Mouse (Mus musculus): ENCODE results near the gene Gm21983. TPM values are rescaled to one million over a fixed set of nuclear protein-coding genes. Genes with fewer than 3 reads are reported as not detected.

Gene Gm21983
- polyA plus RNA-seq, 1 experiment from 2014 or later: not detected

DNA sequence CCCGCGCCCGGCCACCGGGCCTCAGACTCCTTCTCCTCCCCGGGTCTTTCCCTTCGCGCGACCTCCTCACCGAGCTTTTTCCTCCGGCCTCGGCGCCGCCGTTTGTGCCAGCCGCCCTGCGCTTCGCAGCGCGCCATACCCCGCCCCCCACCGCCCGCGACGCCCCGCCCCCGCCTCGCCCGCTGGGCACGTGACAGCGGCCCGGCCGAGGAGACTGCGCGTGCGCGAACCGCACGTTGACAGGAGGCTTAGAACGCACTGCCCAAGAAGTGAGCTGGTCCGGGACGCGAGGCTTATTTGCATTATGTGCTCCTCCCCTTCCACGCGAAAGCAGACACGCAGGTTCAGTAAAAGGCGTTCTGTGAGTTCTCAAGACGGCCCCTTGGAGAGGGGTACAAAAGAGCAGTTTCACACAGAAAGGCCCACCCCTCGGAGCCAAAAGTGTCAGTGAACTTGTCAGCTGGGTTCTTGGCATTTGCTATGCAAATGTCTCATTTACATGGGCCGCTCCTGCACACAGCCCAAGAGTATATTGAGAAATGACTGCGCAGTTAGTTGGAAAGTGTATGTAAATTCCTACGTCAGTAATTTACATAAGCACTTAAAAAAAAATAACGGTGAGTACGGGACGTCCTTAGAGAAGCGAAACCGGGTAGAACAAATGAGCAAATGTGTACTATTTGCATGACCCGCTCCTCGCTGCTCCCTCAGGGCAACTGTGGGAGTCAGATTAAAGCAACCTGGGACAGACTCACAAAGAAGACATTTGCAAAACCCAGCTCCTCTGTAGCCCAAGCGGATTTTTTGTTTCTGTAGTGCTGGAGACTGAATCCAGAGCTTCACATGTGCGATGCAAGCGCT, 14.0 kb downstream of the Gm21983 start, which contains the start of gene Egln2:
Gene Egln2 (minus strand): TSS at position 189 of the 861 bp plus-strand sequence.
- 1% methylated on average over 61 of the region's 61 CpGs for WGBS (ENCODE audit: insufficient replicate concordance)
- H3K4me3 ChIP-seq (replicated peaks): peak within 1 kb of the TSS; percentile 83
- DNase-seq: peak; percentile 92
- peak within 1 kb of the TSS; percentile 83 for H3K4me2 ChIP-seq
- H3K9me3 ChIP-seq (replicated peaks): no peaks in the 10 kb centered on the region
- ATAC-seq (ENCODE audit: low read depth): peak; percentile 84
- peak within 1 kb of the TSS; percentile 86 for H3K9ac ChIP-seq
- H3K36me3 ChIP-seq: peaks cover 36% of the 10 kb centered on the region
- no peaks in the 10 kb centered on the region for H3K27me3 ChIP-seq
- peak within 1 kb of the TSS; percentile 87 for H3K27ac ChIP-seq
- peaks cover 58% of the 10 kb centered on the region for H3K4me1 ChIP-seq (replicated peaks)

DNA sequence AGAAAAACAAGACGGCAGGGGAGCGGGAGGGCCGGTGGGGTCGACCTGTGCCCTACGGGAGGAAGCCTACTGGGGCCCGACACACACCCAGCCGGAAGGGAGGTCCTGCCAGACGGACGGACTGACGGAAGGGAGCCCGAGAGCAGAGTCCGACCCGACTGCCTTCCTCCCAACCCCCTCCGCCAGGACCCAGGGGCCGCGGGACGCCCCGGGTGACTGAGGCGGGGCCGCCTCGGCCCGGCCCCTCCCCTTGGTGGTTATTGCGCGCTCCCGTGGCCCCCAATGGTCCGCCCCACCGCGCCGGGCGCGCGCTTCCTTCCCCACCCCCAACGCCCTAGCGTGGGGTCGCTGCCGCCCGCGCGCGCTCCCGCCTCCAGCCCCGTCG, 14.7 kb downstream of the Gm21983 start:
- no peaks in the 10 kb centered on the region for H3K9me3 ChIP-seq (replicated peaks)
- no peaks in the 10 kb centered on the region for H3K27me3 ChIP-seq
- DNase-seq: peak; percentile 76
- WGBS (ENCODE audit: insufficient replicate concordance): 1% methylated on average over 38 of the region's 43 CpGs
- H3K9ac ChIP-seq: peak overlapping the region; percentile 86
- H3K27ac ChIP-seq: peak overlapping the region; percentile 87
- H3K4me1 ChIP-seq (replicated peaks): peaks cover 65% of the 10 kb centered on the region
- H3K4me3 ChIP-seq (replicated peaks): peak overlapping the region; percentile 83
- ATAC-seq (ENCODE audit: low read depth): peak; percentile 72
- peaks cover 41% of the 10 kb centered on the region for H3K36me3 ChIP-seq
- H3K4me2 ChIP-seq: peak overlapping the region; percentile 83

DNA sequence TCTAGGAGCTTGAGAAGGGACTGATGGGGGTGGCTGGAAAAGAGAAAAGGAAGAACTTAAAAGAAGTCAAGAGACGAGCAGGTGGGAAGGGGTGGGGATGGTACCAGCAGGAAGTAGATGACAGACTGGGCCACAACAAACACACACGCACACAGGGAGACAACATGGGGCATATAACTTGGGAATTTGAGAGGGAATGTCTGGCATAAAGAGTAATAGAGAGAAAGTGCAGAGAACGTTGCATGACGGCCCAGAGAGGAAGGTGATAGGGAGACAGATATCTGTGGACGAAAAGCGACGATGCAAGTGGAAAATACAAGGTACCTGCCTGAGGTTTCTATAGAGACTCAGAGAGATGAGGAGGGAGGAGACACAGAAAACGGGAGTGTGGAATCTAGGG, 15.2 kb downstream of the Gm21983 start:
- Histone ChIP-seq H3K4me3 (replicated peaks) (peak overlapping the region; percentile 83), H3K27ac (peak overlapping the region; percentile 87), H3K4me1 (replicated peaks) (peaks cover 70% of the 10 kb centered on the region), H3K36me3 (peaks cover 39% of the 10 kb centered on the region), H3K4me2 (peak overlapping the region; percentile 83), H3K9me3 (replicated peaks) (no peaks in the 10 kb centered on the region), H3K27me3 (no peaks in the 10 kb centered on the region), H3K9ac (peak overlapping the region; percentile 86)
- 6% methylated on average over 8 of the region's 8 CpGs for WGBS (ENCODE audit: insufficient replicate concordance)
- ATAC-seq (ENCODE audit: low read depth) (no peak), DNase-seq (no peak)

DNA sequence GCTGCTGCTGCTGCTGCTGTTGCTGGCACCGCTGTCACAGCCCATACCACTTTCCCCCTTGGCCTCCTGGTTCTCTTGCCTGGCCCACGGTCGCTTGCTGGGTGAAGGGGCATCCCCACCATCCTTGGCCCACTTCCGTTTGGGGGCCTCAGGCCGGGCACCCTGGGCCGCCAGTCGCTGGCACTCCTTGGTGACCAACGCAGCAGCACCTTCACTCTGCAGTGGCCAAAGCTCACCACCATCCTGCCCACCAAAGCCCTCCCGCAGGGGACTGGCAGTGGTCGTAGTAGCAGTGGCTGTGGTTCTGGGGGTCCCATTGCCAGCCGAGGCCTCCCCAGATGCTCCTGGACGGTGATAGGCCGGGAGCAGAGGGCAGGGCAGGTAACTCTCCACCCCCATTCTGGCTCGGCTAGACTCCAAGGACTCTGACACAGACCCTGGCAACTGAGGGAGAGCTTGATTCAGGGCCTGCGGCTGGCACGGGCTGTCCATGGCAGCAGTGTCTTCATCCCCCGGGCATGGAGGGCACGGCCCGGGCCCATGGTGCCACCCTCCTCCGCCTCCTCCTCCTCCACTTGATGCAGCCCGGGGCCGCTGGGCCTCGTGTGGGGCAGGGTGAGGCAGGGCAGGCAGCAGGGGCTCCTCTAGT, 15.8 kb downstream of the Gm21983 start:
- H3K27ac ChIP-seq: peak overlapping the region; percentile 87
- no peak for ATAC-seq (ENCODE audit: low read depth)
- peaks cover 75% of the 10 kb centered on the region for H3K4me1 ChIP-seq (replicated peaks)
- peak overlapping the region; percentile 86 for H3K9ac ChIP-seq
- no peak for DNase-seq
- 80% methylated on average over 23 of the region's 23 CpGs for WGBS (ENCODE audit: insufficient replicate concordance)
- H3K9me3 ChIP-seq (replicated peaks): no peaks in the 10 kb centered on the region
- peak overlapping the region; percentile 83 for H3K4me3 ChIP-seq (replicated peaks)
- no peaks in the 10 kb centered on the region for H3K27me3 ChIP-seq
- peak overlapping the region; percentile 83 for H3K4me2 ChIP-seq
- H3K36me3 ChIP-seq: peaks cover 36% of the 10 kb centered on the region

DNA sequence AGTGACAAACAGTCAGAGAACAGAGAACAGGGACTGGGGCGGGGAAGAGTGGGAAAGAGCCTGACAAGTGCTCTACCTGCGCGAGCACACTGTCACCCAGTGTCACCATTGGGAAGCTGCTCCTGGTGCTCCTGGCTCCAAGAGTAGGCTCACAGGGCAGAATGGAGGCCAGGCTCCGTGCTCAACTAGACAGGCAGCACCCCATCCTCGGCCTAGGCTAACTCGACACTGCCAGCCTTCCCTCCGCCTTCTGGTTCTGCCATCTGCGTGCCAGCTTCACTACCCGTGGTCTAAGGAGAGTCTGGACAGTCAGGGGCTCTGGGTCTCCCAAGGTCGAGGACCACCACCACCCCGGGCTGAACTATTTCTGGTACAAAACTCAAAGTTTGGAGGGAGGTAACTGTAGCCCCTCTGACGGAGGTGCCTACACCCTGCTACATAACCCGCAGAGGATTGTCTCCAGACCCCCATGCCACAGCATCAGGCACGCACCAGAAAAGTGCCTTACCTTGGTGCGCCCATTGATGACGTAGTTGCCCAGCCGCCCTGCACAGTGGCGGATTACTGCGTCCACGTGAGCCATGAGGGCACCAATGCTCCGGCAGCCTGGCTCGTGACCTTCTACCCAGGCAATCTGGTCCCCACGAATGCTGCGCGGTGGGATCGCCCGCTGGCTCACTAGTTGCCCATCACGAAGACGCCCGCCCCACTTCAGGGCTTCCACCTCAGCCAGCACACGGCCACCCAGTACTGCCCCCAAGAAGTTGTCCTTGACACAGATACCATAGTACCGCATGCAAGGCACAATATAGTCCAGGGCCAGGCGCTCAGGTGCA, 16.6 kb downstream of the Gm21983 start:
- 84% methylated on average over 33 of the region's 33 CpGs for WGBS (ENCODE audit: insufficient replicate concordance)
- Histone ChIP-seq H3K27ac (no peak overlapping the region), H3K9me3 (replicated peaks) (no peaks in the 10 kb centered on the region), H3K4me1 (replicated peaks) (peaks cover 78% of the 10 kb centered on the region), H3K4me2 (peak overlapping the region; percentile 83), H3K4me3 (replicated peaks) (peak overlapping the region; percentile 83; the same call in 1 of the 2 replicates), H3K9ac (peak overlapping the region; percentile 86), H3K27me3 (no peaks in the 10 kb centered on the region), H3K36me3 (peaks cover 41% of the 10 kb centered on the region)
- no peak for DNase-seq
- ATAC-seq (ENCODE audit: low read depth): no peak

DNA sequence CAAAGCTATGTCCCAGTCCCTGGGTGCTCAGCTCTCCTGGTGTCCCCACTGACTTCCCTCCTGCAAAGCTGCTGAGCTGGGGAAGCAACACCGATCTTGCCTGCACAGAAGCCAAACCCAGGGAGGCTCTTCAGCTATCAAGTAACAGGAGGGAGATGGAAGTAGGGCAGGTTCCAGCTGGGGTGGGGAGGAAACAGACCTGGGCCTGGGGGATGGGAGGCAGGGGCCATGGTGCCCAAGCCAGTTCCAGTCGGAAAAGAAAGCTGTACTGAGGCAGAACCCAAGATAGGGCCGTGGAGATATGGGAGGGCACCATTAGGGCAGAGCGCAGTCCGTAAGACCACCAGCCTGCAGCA, 17.5 kb downstream of the Gm21983 start:
- Histone ChIP-seq H3K27ac (no peak overlapping the region), H3K9me3 (replicated peaks) (no peaks in the 10 kb centered on the region), H3K4me2 (peak overlapping the region; percentile 19; the same call in 1 of the 2 replicates), H3K4me3 (replicated peaks) (no peak overlapping the region), H3K4me1 (replicated peaks) (peaks cover 73% of the 10 kb centered on the region), H3K9ac (peak overlapping the region; percentile 8; the same call in 1 of the 2 replicates), H3K36me3 (peaks cover 50% of the 10 kb centered on the region), H3K27me3 (no peaks in the 10 kb centered on the region)
- no peak for ATAC-seq (ENCODE audit: low read depth)
- 81% methylated on average over 5 of the region's 5 CpGs for WGBS (ENCODE audit: insufficient replicate concordance)
- no peak for DNase-seq

DNA sequence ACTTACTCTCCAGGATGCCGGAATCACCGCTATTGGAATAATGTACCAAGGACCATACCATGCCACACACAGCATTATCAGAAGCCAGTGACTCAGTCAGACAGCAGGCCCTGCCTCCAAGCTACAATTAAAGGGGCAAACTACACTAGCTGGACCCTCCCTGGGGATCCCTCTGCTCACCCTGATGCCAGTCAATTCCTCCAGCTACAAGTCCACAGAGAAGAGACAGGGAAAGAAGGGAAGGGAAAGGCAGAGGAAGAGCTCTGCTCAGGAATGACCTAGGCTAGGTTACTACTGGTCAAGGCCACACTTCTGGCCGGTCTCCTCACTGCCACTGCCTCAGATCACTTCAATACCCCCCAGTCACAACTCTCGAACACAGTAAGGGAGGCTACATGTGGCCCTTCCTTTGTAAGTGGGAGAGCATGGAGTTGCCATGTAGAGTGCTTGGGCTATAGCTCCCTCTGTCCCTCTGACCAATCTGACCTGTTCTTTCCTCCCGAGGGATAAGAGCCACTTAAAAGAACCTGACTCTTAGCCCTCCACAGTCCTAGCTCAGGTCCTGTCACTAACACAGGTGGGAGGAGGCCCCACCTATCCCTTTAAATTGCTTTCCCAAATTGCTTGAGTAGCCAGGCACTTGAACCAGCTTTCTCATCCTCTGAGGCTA, 18.0 kb downstream of the Gm21983 start:
- peaks cover 55% of the 10 kb centered on the region for H3K36me3 ChIP-seq
- H3K4me1 ChIP-seq (replicated peaks): peaks cover 68% of the 10 kb centered on the region
- peak overlapping the region; percentile 19; the same call in 1 of the 2 replicates for H3K4me2 ChIP-seq
- H3K4me3 ChIP-seq (replicated peaks): 0 out of 2 replicates have a peak overlapping the region, but pooled peaks have one; percentile 4
- ATAC-seq (ENCODE audit: low read depth) (no peak), DNase-seq (no peak)
- no peak overlapping the region for H3K27ac ChIP-seq
- no peaks in the 10 kb centered on the region for H3K9me3 ChIP-seq (replicated peaks)
- no peaks in the 10 kb centered on the region for H3K27me3 ChIP-seq
- peak overlapping the region; percentile 8; the same call in 1 of the 2 replicates for H3K9ac ChIP-seq
- 81% methylated on average over 5 of the region's 5 CpGs for WGBS (ENCODE audit: insufficient replicate concordance)

DNA sequence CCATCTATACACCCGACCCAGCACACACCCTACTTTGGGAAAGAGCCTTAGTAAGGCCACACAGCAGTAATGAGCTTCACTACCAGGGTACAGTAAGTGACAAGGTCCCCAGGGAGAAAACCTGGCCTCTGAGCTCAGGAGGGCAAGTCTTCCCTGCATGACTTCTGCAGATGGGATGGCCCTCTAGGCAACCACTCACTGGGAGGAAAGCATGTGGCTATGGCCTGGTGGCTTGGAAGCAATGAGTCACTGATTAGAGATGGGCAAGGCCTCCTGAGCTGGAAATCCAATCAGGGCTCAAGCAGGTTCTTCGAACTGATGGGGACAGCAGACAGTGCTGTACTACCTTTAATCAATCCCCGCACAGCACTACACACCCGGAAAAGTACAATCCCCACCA, 19.1 kb downstream of the Gm21983 start:
- ATAC-seq (ENCODE audit: low read depth): no peak
- H3K4me2 ChIP-seq: no peak overlapping the region
- no peak overlapping the region for H3K27ac ChIP-seq
- no peak overlapping the region for H3K9ac ChIP-seq
- DNase-seq: no peak
- H3K36me3 ChIP-seq: peaks cover 63% of the 10 kb centered on the region
- WGBS (ENCODE audit: insufficient replicate concordance): 70% methylated on average over 4 of the region's 4 CpGs
- H3K4me3 ChIP-seq (replicated peaks): no peak overlapping the region
- H3K4me1 ChIP-seq (replicated peaks): peaks cover 60% of the 10 kb centered on the region
- no peaks in the 10 kb centered on the region for H3K9me3 ChIP-seq (replicated peaks)
- no peaks in the 10 kb centered on the region for H3K27me3 ChIP-seq

DNA sequence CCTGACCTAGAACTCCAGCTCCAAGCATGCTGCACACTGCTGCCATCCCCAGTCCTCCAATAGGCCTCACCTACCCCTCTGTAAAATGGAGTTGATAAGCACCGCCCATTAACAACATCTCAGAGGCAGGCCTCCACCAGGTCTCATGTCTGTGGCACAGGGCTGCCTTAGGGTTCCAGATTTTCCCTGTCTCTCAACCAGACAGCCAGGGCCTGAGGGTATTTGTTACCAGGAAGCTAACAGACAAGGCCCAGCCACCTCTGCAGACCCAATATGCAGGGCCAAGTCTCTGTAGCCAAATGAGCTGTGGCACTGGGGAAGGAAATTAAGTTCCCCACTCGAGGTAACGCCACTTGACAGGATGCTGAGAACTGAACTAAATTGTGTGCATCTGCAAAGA, 20.0 kb downstream of the Gm21983 start:
- H3K27ac ChIP-seq: 0 out of 2 replicates have a peak overlapping the region, but pooled peaks have one; percentile 8
- H3K27me3 ChIP-seq: no peaks in the 10 kb centered on the region
- no peak overlapping the region for H3K4me3 ChIP-seq (replicated peaks)
- no peaks in the 10 kb centered on the region for H3K9me3 ChIP-seq (replicated peaks)
- peaks cover 63% of the 10 kb centered on the region for H3K36me3 ChIP-seq
- 60% methylated on average over 3 of the region's 3 CpGs for WGBS (ENCODE audit: insufficient replicate concordance)
- no peak for DNase-seq
- H3K4me2 ChIP-seq: no peak overlapping the region
- peaks cover 60% of the 10 kb centered on the region for H3K4me1 ChIP-seq (replicated peaks)
- H3K9ac ChIP-seq: no peak overlapping the region
- no peak for ATAC-seq (ENCODE audit: low read depth)

DNA sequence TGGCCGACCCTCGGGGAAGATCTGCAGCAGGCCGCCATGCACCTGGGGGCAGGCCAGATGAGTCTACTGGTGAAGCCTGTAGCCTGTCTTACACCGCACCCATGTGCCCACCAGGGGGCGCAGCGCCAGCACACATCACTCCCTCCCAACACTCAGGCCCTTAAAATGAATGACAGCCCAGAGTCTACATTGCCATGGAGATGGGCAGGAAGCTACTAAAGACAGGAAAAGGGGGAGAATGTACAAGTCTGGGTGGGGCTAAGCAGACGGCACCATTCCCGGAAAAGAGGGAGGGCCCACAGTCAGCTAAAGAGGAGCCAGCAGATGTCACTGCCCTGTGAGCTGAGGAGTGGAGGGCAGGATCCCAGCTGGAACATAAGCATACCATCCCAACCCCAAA, 21.0 kb downstream of the Gm21983 start:
- H3K4me1 ChIP-seq (replicated peaks): peaks cover 50% of the 10 kb centered on the region
- no peak overlapping the region for H3K9ac ChIP-seq
- no peak overlapping the region for H3K4me3 ChIP-seq (replicated peaks)
- ATAC-seq (ENCODE audit: low read depth) (peak; percentile 84), DNase-seq (peak; percentile 74)
- peaks cover 58% of the 10 kb centered on the region for H3K36me3 ChIP-seq
- 9% methylated on average over 8 of the region's 8 CpGs for WGBS (ENCODE audit: insufficient replicate concordance)
- no peaks in the 10 kb centered on the region for H3K9me3 ChIP-seq (replicated peaks)
- no peak overlapping the region for H3K27ac ChIP-seq
- no peak overlapping the region for H3K4me2 ChIP-seq
- H3K27me3 ChIP-seq: no peaks in the 10 kb centered on the region
